Mouse (Mus musculus): Measurements from ENCODE around the gene Nrxn2.

GRCm38 (mm10) chr19:6446736-6447437 is 28.4 kb downstream of the Nrxn2 start:
- TF ChIP-seq POLR2A (IDR thresholded peaks at IDR 0.05; ENCODE audit: low read depth, low read length): no peak
- TF ChIP-seq CTCF (IDR thresholded peaks at IDR 0.05; ENCODE audit: extremely low read depth, insufficient read depth, insufficient read length, insufficient replicate concordance): no peak
